Mouse (Mus musculus) hematopoietic stem cell, adult 5-6 weeks (primary cell): ENCODE measurements around the gene Myl6b. TPM values are rescaled to one million over a fixed set of nuclear protein-coding genes. Genes with fewer than 3 reads are reported as not detected.
"Not testable (repeated sequence)": the region's sequence is repeated elsewhere in the genome, so short reads cannot be mapped to it uniquely, and the experiment has no call there.

Source experiments
- ATAC-seq, 2 experiments: fragments of 125-278 bp in 1 of 2; replicated peaks in 1 of 2; 2 replicates each; pipeline ENCODE4 v1.8.0; 2016 to 2017; ENCODE audit warnings: inconsistent platforms in 2 of 2, mild to moderate bottlenecking in 2 of 2, moderate number of reproducible peaks in 2 of 2, low read depth in 1 of 2, moderate TSS enrichment in 1 of 2; ENCODE audit not compliant: low FRiP score in 2 of 2, poor library complexity in 2 of 2, severe bottlenecking in 2 of 2, insufficient read depth in 1 of 2, low TSS enrichment in 1 of 2
- total RNA-seq: library from RNA; stranded (forward); fragments of 172-1452, 232-1000 nt; gene quantifications from 2 replicates; pipeline ENCODE4 v1.2.3, GENCODE M21; 2017

The Myl6b gene
- total RNA-seq, 1 experiment from 2014 or later = 1.3 TPM

GRCm38 (mm10) chr10:128499116-128499671, 709 bp upstream of the Myl6b start:
- 0 out of 4 replicates have a peak, but pooled peaks of 1 of the 2 experiments have one; percentile 11 for ATAC-seq

- ATAC-seq = no peak
Measured at GRCm38 (mm10) chr10:128497134-128497737, 1.2 kb downstream of the Myl6b start.

GRCm38 (mm10) chr10:128496509-128497077, 1.9 kb downstream of the Myl6b start:
- no peak for ATAC-seq

- ATAC-seq = no peak
Measured at GRCm38 (mm10) chr10:128495903-128496302, 2.6 kb downstream of the Myl6b start.

- no peak for ATAC-seq
Measured at GRCm38 (mm10) chr10:128495270-128495669, 3.2 kb downstream of the Myl6b start.

- no peak for ATAC-seq
Measured at GRCm38 (mm10) chr10:128494667-128495245, 3.7 kb downstream of the Myl6b start.

- ATAC-seq = peak; percentile 74 to 78
Measured at GRCm38 (mm10) chr10:128493695-128494666, 4.5 kb downstream of the Myl6b start, which contains the start of gene Myl6. Gene Myl6, minus strand, starts transcription at chr10:128494145.

GRCm38 (mm10) chr10:128493319-128493694, 5.2 kb downstream of the Myl6b start:
- peak in 1 of 2 experiments; percentile 6; a peak in 1 of 4 replicates for ATAC-seq

- peak; percentile 42 to 44; a peak in 3 of 4 replicates for ATAC-seq
Measured at GRCm38 (mm10) chr10:128492633-128493311, 5.7 kb downstream of the Myl6b start.

- not testable (repeated sequence) for ATAC-seq
Measured at GRCm38 (mm10) chr10:128492051-128492450, 6.4 kb downstream of the Myl6b start.

- no peak for ATAC-seq
Measured at GRCm38 (mm10) chr10:128491495-128491894, 7.0 kb downstream of the Myl6b start.

GRCm38 (mm10) chr10:128490912-128491311, 7.6 kb downstream of the Myl6b start:
- ATAC-seq = no peak

- ATAC-seq = no peak
Measured at GRCm38 (mm10) chr10:128490232-128490631, 8.3 kb downstream of the Myl6b start.

- no peak for ATAC-seq
Measured at GRCm38 (mm10) chr10:128489785-128490184, 8.7 kb downstream of the Myl6b start.

- no peak for ATAC-seq
Measured at GRCm38 (mm10) chr10:128489380-128489779, 9.1 kb downstream of the Myl6b start.

- ATAC-seq = no peak
Measured at GRCm38 (mm10) chr10:128488776-128489175, 9.7 kb downstream of the Myl6b start.
